Mouse (Mus musculus) erythroblast, embryonic 14.5 days (primary cell): ENCODE measurements around the gene Mrps12.

Experiments used
- GATA1 ChIP-seq: IDR thresholded peaks from 2 replicates; pipeline ENCODE4 v1.6.1; 2012; ENCODE audit warnings: low read length, inconsistent platforms, mixed read lengths
- TAL1 ChIP-seq: IDR thresholded peaks from 3 replicates; pipeline ENCODE4 v1.6.1; 2012; ENCODE audit warnings: low read length, inconsistent platforms, mixed read lengths

GRCm38 (mm10) chr7:28732341-28733142 is 9.1 kb downstream of the Mrps12 start:
- no peak for TF ChIP-seq TAL1
- no peak for TF ChIP-seq GATA1
